Mouse (Mus musculus) adrenal gland, postnatal 0 days (tissue): ENCODE results near the gene Vmn2r73. TPM values are rescaled to one million over a fixed set of nuclear protein-coding genes. Genes with fewer than 3 reads are reported as not detected.

Source experiments
- polyA plus RNA-seq: library from polyadenylated mRNA; unstranded; fragments of >200 nt; fragmentation: Nextera tagmentation; extraction: Ambion mirVana; gene quantifications from 2 replicates; pipeline ENCODE4 v1.2.1, GENCODE M21; 2015

Gene Vmn2r73
- polyA plus RNA-seq: not detected in 2 replicates

DNA sequence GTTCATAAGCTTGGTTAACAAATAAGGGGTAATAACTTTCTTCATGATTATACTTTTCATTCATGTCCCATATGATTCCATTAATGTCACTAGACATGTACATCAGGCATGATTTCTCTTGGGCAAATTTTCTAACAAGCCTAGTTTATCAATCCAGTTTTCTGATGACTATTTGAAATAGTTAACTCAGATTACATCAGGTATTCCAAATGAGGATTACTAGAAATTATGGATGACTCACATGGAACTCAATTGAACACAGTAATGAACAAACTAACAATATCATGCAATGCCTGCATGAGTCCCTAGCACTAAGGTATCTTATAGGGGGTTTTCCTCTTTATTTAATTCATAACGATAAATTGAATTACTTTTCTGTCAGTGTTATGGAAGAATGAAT, at the start of gene Vmn2r73:
Vmn2r73 (minus strand) TSS at position 101 of the 400 bp plus-strand sequence.

Other genes starting within 250 kb of the Vmn2r73 start
- not detected in 2 replicates for gene Vmn2r72, start 121.2 kb downstream of the Vmn2r73 start, polyA plus RNA-seq
- not detected in 2 replicates for gene Vmn2r74, start 85.4 kb upstream of the Vmn2r73 start, polyA plus RNA-seq